Mouse (Mus musculus) kidney, postnatal 25 days (tissue): ENCODE measurements around the gene Irf3.
A peak's percentile ranks its signal among the peaks of the same experiment; 100 is the strongest.

Experiments used
- DNase-seq, 2 experiments: peaks; one replicate each; pipeline ENCODE4 v3.0.0; 2021; ENCODE audit warnings: mixed read lengths in 2 of 2

Gene Irf3

GRCm38 (mm10) chr7:44997231-44997939, at the start of gene Irf3:
Gene Irf3, plus strand, starts transcription at chr7:44997648.
- DNase-seq = peak; percentile 98 to 99

GRCm38 (mm10) chr7:44949922-44950321, 47.5 kb upstream of the Irf3 start:
- no peak for DNase-seq

GRCm38 (mm10) chr7:44951960-44952359, 45.5 kb upstream of the Irf3 start:
- DNase-seq = peak; percentile 84 to 90

GRCm38 (mm10) chr7:44952611-44953306, 44.7 kb upstream of the Irf3 start:
- peak; percentile 97 for DNase-seq

GRCm38 (mm10) chr7:44953561-44953960, 43.9 kb upstream of the Irf3 start:
- DNase-seq = no peak

- no peak for DNase-seq
Measured at GRCm38 (mm10) chr7:44954091-44954885, 43.2 kb upstream of the Irf3 start.

- no peak for DNase-seq
Measured at GRCm38 (mm10) chr7:44955628-44956027, 41.8 kb upstream of the Irf3 start.

GRCm38 (mm10) chr7:44956266-44956665, 41.2 kb upstream of the Irf3 start:
- DNase-seq = no peak

GRCm38 (mm10) chr7:44957183-44957835, 40.1 kb upstream of the Irf3 start:
- DNase-seq = no peak

- peak; percentile 64 to 71 for DNase-seq
Measured at GRCm38 (mm10) chr7:44958208-44958607, 39.2 kb upstream of the Irf3 start.

- no peak for DNase-seq
Measured at GRCm38 (mm10) chr7:44959281-44959680, 38.2 kb upstream of the Irf3 start.

GRCm38 (mm10) chr7:44959874-44960511, 37.5 kb upstream of the Irf3 start:
- DNase-seq = no peak

GRCm38 (mm10) chr7:44960512-44960910, 36.9 kb upstream of the Irf3 start:
- no peak for DNase-seq

- peak in 1 of 2 experiments; percentile 11 for DNase-seq
Measured at GRCm38 (mm10) chr7:44962337-44962736, 35.1 kb upstream of the Irf3 start.

- DNase-seq = peak in 1 of 2 experiments; percentile 16
Measured at GRCm38 (mm10) chr7:44962831-44963230, 34.6 kb upstream of the Irf3 start.

- no peak for DNase-seq
Measured at GRCm38 (mm10) chr7:44964990-44965389, 32.5 kb upstream of the Irf3 start.

- peak in 1 of 2 experiments; percentile 58 for DNase-seq
Measured at GRCm38 (mm10) chr7:44965975-44966374, 31.5 kb upstream of the Irf3 start.

- DNase-seq = no peak
Measured at GRCm38 (mm10) chr7:44966638-44967037, 30.8 kb upstream of the Irf3 start.

GRCm38 (mm10) chr7:44970231-44970691, 27.2 kb upstream of the Irf3 start:
- DNase-seq = peak; percentile 90 to 95

GRCm38 (mm10) chr7:44971142-44971541, 26.3 kb upstream of the Irf3 start:
- DNase-seq = no peak

- no peak for DNase-seq
Measured at GRCm38 (mm10) chr7:44973415-44974130, 23.9 kb upstream of the Irf3 start.
